Mouse (Mus musculus) heart, postnatal 0 days (tissue): ENCODE results near the gene Vps39. TPM values are rescaled to one million over a fixed set of nuclear protein-coding genes. Genes with fewer than 3 reads are reported as not detected.

Experiments
- ATAC-seq: fragments of 200-750 bp; cut with Nextera tagmentation; 2 replicates; pipeline ENCODE4 v1.8.0; 2017; ENCODE audit warnings: low read depth, moderate number of reproducible peaks, moderate library complexity; ENCODE audit not compliant: insufficient read depth
- DNase-seq: peaks from one replicate; pipeline ENCODE4 v3.0.0-alpha.2; 2016; ENCODE audit warnings: low spot score
- H3K27ac ChIP-seq: fragments of 300-500 bp; sonication (generic); 2 replicates; pipeline ENCODE4 v1.5.1; 2014; ENCODE audit warnings: low read depth, mild to moderate bottlenecking
- H3K27me3 ChIP-seq: fragments of 300-500 bp; sonication (generic); 2 replicates; pipeline ENCODE4 v1.6.1; 2014; ENCODE audit warnings: low read length, mixed read lengths; ENCODE audit not compliant: control insufficient read depth, insufficient read depth
- H3K36me3 ChIP-seq: fragments of 300-500 bp; sonication (generic); replicated peaks from 2 replicates; pipeline ENCODE4 v1.6.1; 2014; ENCODE audit warnings: low read length, mixed read lengths; ENCODE audit not compliant: control insufficient read depth, insufficient read depth
- H3K4me1 ChIP-seq: fragments of 300-500 bp; sonication (generic); 2 replicates; pipeline ENCODE4 v1.6.1; 2014; ENCODE audit warnings: antibody characterized with exemption; ENCODE audit not compliant: control insufficient read depth, insufficient read depth
- H3K4me2 ChIP-seq: fragments of 300-500 bp; sonication (generic); 2 replicates; pipeline ENCODE4 v1.6.1; 2014; ENCODE audit warnings: low read depth, mild to moderate bottlenecking, low read length, moderate library complexity
- H3K4me3 ChIP-seq: fragments of 300-500 bp; sonication (generic); 2 replicates; pipeline ENCODE4 v1.5.1; 2014; ENCODE audit warnings: low read depth, low read length
- H3K9ac ChIP-seq: fragments of 300-500 bp; sonication (generic); replicated peaks from 2 replicates; pipeline ENCODE4 v1.6.1; 2014; ENCODE audit warnings: low read depth, low read length, mixed read lengths
- H3K9me3 ChIP-seq: fragments of 300-500 bp; sonication (generic); replicated peaks from 2 replicates; pipeline ENCODE4 v1.6.1; 2016; ENCODE audit warnings: low read length; ENCODE audit not compliant: control insufficient read depth
- CTCF ChIP-seq: IDR thresholded peaks from 2 replicates; pipeline ENCODE4 v1.5.1; 2016; ENCODE audit warnings: antibody characterized with exemption, control low read depth, low read depth
- EP300 ChIP-seq: IDR thresholded peaks from 2 replicates; pipeline ENCODE4 v1.6.1; 2016; ENCODE audit warnings: antibody characterized with exemption, low read depth
- WGBS: fragments of 180-500 bp; shearing (Covaris S2); extraction: QIAGEN DNeasy Blood & Tissue Kit; methylation state at CpG from one replicate; pipeline ENCODE4 v1.1.7; 2014; 5-methylcytosine and 5-hydroxymethylcytosine counted together
- polyA plus RNA-seq: library from polyadenylated mRNA; unstranded; fragments of >200 nt; fragmentation: Nextera tagmentation; extraction: Ambion mirVana; gene quantifications from 2 replicates; pipeline ENCODE4 v1.2.1, GENCODE M21; 2015
- total RNA-seq: library from RNA; depleted of rRNA; stranded (reverse); fragments of >200 nt; gene quantifications from 2 replicates; pipeline ENCODE4 v1.2.3, GENCODE M21; 2014; ENCODE audit warnings: low replicate concordance; rRNA removed

Vps39 gene
- total and polyA plus RNA-seq, 2 experiments from 2014 or later, result 14.3 to 22.7 TPM

DNA sequence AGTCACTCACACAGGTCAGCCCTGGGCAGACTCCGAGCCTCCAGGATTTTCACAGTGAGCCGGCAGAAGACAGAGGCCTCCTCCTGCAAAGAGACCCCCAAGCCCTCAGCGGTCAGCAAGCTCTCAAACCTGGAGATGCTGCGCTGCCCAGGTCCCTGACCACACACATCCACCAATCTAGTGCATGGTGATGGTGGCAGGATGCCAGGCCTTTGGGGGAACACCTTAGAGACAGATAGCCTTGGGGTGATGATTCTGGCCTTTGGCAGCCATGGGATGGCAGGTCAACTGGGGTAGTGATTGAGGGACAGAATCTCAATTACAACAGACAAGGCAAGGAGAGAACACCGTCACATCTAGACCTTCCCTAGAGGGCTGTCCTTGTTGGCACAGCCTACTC lies 68.8 kb downstream of the Vps39 start:
- TF ChIP-seq EP300 (no peak), CTCF (no peak)
- Histone ChIP-seq H3K9me3 (no peaks in the 10 kb centered on the region), H3K9ac (no peak overlapping the region), H3K27me3 (no peaks in the 10 kb centered on the region), H3K27ac (no peak overlapping the region), H3K4me2 (no peak overlapping the region), H3K4me1 (no peaks in the 10 kb centered on the region), H3K4me3 (no peak overlapping the region), H3K36me3 (no peaks in the 10 kb centered on the region)
- DNase-seq (no peak), ATAC-seq (no peak)
- WGBS, result 79% methylated on average over 5 of the region's 5 CpGs

- H3K36me3 ChIP-seq, result no peaks in the 10 kb centered on the region
Measured at GRCm38 (mm10) chr2:120283550-120283949, 69.4 kb downstream of the Vps39 start.

GRCm38 (mm10) chr2:120281221-120281620 lies 71.7 kb downstream of the Vps39 start:
- Histone ChIP-seq H3K9ac (no peak overlapping the region), H3K36me3 (no peaks in the 10 kb centered on the region), H3K27me3 (no peaks in the 10 kb centered on the region), H3K27ac (no peak overlapping the region), H3K4me3 (no peak overlapping the region), H3K4me1 (no peaks in the 10 kb centered on the region), H3K4me2 (no peak overlapping the region), H3K9me3 (no peaks in the 10 kb centered on the region)
- TF ChIP-seq EP300 (no peak), CTCF (peak; percentile 46)
- no peak for ATAC-seq
- 34% methylated on average over 3 of the region's 3 CpGs for WGBS
- no peak for DNase-seq

More at GRCm38 (mm10) chr2:120283550-120283949, 69.4 kb downstream of the Vps39 start:
- Histone ChIP-seq H3K27me3 (no peaks in the 10 kb centered on the region), H3K4me1 (no peaks in the 10 kb centered on the region), H3K4me3 (no peak overlapping the region), H3K27ac (no peak overlapping the region), H3K9ac (no peak overlapping the region), H3K4me2 (no peak overlapping the region), H3K9me3 (no peaks in the 10 kb centered on the region)
- TF ChIP-seq CTCF (no peak), EP300 (no peak)
- WGBS, result 40% methylated on average over 6 of the region's 6 CpGs
- DNase-seq, result no peak
- no peak for ATAC-seq

GRCm38 (mm10) chr2:120279961-120280360 lies 73.0 kb downstream of the Vps39 start:
- WGBS, result 14% methylated on average over 8 of the region's 8 CpGs
- DNase-seq (no peak), ATAC-seq (no peak)
- no peak overlapping the region for H3K4me3 ChIP-seq
- H3K27ac ChIP-seq, result no peak overlapping the region
- no peak overlapping the region for H3K4me2 ChIP-seq
- H3K9ac ChIP-seq, result no peak overlapping the region
- TF ChIP-seq EP300 (no peak), CTCF (peak; percentile 72)
- H3K9me3 ChIP-seq, result no peaks in the 10 kb centered on the region
- no peaks in the 10 kb centered on the region for H3K4me1 ChIP-seq
- H3K36me3 ChIP-seq, result no peaks in the 10 kb centered on the region
- no peaks in the 10 kb centered on the region for H3K27me3 ChIP-seq

GRCm38 (mm10) chr2:120276951-120277350 lies 76.0 kb downstream of the Vps39 start:
- H3K4me2 ChIP-seq, result no peak overlapping the region
- no peak for TF ChIP-seq EP300
- TF ChIP-seq CTCF, result no peak
- DNase-seq (no peak), ATAC-seq (no peak)
- H3K27me3 ChIP-seq, result no peaks in the 10 kb centered on the region
- WGBS, result 75% methylated on average over 4 of the region's 4 CpGs
- H3K9me3 ChIP-seq, result no peaks in the 10 kb centered on the region
- H3K36me3 ChIP-seq, result no peaks in the 10 kb centered on the region
- H3K9ac ChIP-seq, result no peak overlapping the region
- H3K4me1 ChIP-seq, result no peaks in the 10 kb centered on the region
- no peak overlapping the region for H3K27ac ChIP-seq
- no peak overlapping the region for H3K4me3 ChIP-seq

GRCm38 (mm10) chr2:120268635-120269034 lies 84.3 kb downstream of the Vps39 start:
- no peaks in the 10 kb centered on the region for H3K36me3 ChIP-seq
- 0 out of 2 replicates have a peak, but pooled peaks have one; percentile 39 for ATAC-seq
- H3K4me1 ChIP-seq, result peaks cover 3% of the 10 kb centered on the region; the same call in 1 of the 2 replicates
- TF ChIP-seq CTCF (peak; percentile 36), EP300 (no peak)
- H3K27me3 ChIP-seq, result 0 out of 2 replicates have a peak, but pooled peaks cover 8% of the 10 kb centered on the region
- WGBS, result 3% methylated on average over 9 of the region's 9 CpGs
- DNase-seq, result no peak
- peak overlapping the region; percentile 30; the same call in 1 of the 2 replicates for H3K4me2 ChIP-seq
- no peak overlapping the region for H3K9ac ChIP-seq
- H3K4me3 ChIP-seq, result no peak overlapping the region
- H3K27ac ChIP-seq, result no peak overlapping the region
- no peaks in the 10 kb centered on the region for H3K9me3 ChIP-seq

Other genes with a start within 250 kb of the Vps39 start
- 231 and 250 TPM in 2 replicates for gene Ehd4, start 198.5 kb downstream of the Vps39 start, total RNA-seq
- 438 and 547 TPM in 2 replicates for gene Ehd4, start 198.5 kb downstream of the Vps39 start, polyA plus RNA-seq
- gene Pla2g4e, start 107.8 kb downstream of the Vps39 start, total RNA-seq, result 1.6 and 1.7 TPM in 2 replicates
- 2.9 TPM in 2 replicates for gene Pla2g4e, start 107.8 kb downstream of the Vps39 start, polyA plus RNA-seq
- gene Pla2g4d, start 63.9 kb downstream of the Vps39 start, total RNA-seq, result not detected in 2 replicates
- gene Pla2g4d, start 63.9 kb downstream of the Vps39 start, polyA plus RNA-seq, result not detected in 2 replicates
- not detected in 2 replicates for gene Pla2g4f, start 39.0 kb downstream of the Vps39 start, total RNA-seq
- gene Pla2g4f, start 39.0 kb downstream of the Vps39 start, polyA plus RNA-seq, result 0.04 TPM in 1 of 2 replicates, not detected in the other
- 9.2 and 20.2 TPM in 2 replicates for gene Ganc, start 50.8 kb upstream of the Vps39 start, total RNA-seq
- gene Ganc, start 50.8 kb upstream of the Vps39 start, polyA plus RNA-seq, result 13.8 and 14.8 TPM in 2 replicates
- gene Tmem87a, start 51.0 kb upstream of the Vps39 start, total RNA-seq, result 23.0 and 25.2 TPM in 2 replicates
- gene Tmem87a, start 51.0 kb upstream of the Vps39 start, polyA plus RNA-seq, result 4.0 and 6.2 TPM in 2 replicates
- gene Capn3, start 102.9 kb upstream of the Vps39 start, total RNA-seq, result 0.81 and 1.8 TPM in 2 replicates
- gene Capn3, start 102.9 kb upstream of the Vps39 start, polyA plus RNA-seq, result 0.77 and 1.6 TPM in 2 replicates
- gene Zfp106, start 210.7 kb upstream of the Vps39 start, total RNA-seq, result 58.7 and 148 TPM in 2 replicates
- 40.8 and 41.7 TPM in 2 replicates for gene Zfp106, start 210.7 kb upstream of the Vps39 start, polyA plus RNA-seq
- gene Snap23, start 214.5 kb upstream of the Vps39 start, total RNA-seq, result 40.2 and 48.1 TPM in 2 replicates
- 30.1 and 33.2 TPM in 2 replicates for gene Snap23, start 214.5 kb upstream of the Vps39 start, polyA plus RNA-seq